Comparison of ENCODE assay signal across 36 mouse cellular contexts in genomic region chr17:26834966-26835755, GRCm38 (mm10). TPM values are rescaled to one million over a fixed set of nuclear protein-coding genes. Genes with fewer than 3 reads are reported as not detected.
DNase-seq lines count a peak whose midpoint lies in the region; ATAC-seq and TF ChIP-seq lines count a peak whose summit lies in the region.
"Had no signal": no experiment of that assay in that cellular context is flagged by ENCODE, and none has a peak within 500 bp of the region (broad histone marks: within the 10 kb centered on the region; RNA-seq: fewer than 3 reads in every experiment).

No protein-coding gene starts in this region.

- no peak overlapping the region for H3K4me3 ChIP-seq in heart, embryonic 12.5 days
- no peak overlapping the region for H3K4me3 ChIP-seq in heart, postnatal 0 days (ENCODE audit: low read depth, low read length)
- no peak overlapping the region for H3K4me3 ChIP-seq in gastrocnemius, adult 2 months
- H3K4me3 ChIP-seq: embryonic facial prominence, embryonic 13.5 days; erythroblast, embryonic 14.5 days; limb, embryonic 10.5 days; liver, embryonic 15.5 days; lung, embryonic 15.5 days; megakaryocyte, embryonic 14.5 days; myocyte; neural tube, embryonic 13.5 days had no signal

- peak overlapping the region; percentile 43; the same call in 1 of the 2 replicates for H3K27ac ChIP-seq in heart, embryonic 12.5 days (ENCODE audit: poor library complexity, severe bottlenecking)
- H3K27ac ChIP-seq in heart, postnatal 0 days (ENCODE audit: low read depth), result peak overlapping the region; percentile 94
- H3K27ac ChIP-seq in gastrocnemius, adult 2 months, result no peak overlapping the region
- H3K27ac ChIP-seq: embryonic facial prominence, embryonic 13.5 days; hindbrain, embryonic 14.5 days; limb, embryonic 10.5 days; liver, embryonic 15.5 days; lung, embryonic 15.5 days; neural tube, embryonic 13.5 days had no signal

- no peak for TF ChIP-seq CTCF in heart, postnatal 0 days (IDR thresholded peaks at IDR 0.05; ENCODE audit: low read depth)
- TF ChIP-seq CTCF in gastrocnemius, adult 2 months (IDR thresholded peaks at IDR 0.05), result no peak

- H3K36me3 ChIP-seq in heart, embryonic 12.5 days, result peaks cover 59% of the 10 kb centered on the region
- peaks cover 35% of the 10 kb centered on the region; the same call in 1 of the 2 replicates for H3K36me3 ChIP-seq in heart, postnatal 0 days (replicated peaks; ENCODE audit: control insufficient read depth, insufficient read depth, low read length)
- H3K36me3 ChIP-seq: embryonic facial prominence, embryonic 13.5 days; limb, embryonic 10.5 days; liver, embryonic 15.5 days; lung, embryonic 15.5 days; neural tube, embryonic 13.5 days had no signal

- H3K9me3 ChIP-seq in heart, embryonic 12.5 days (replicated peaks), result peaks cover 7% of the 10 kb centered on the region
- 0 out of 2 replicates have a peak, but pooled peaks cover 3% of the 10 kb centered on the region for H3K9me3 ChIP-seq in heart, postnatal 0 days (replicated peaks; ENCODE audit: control insufficient read depth, low read length)
- H3K9me3 ChIP-seq: limb, embryonic 10.5 days; liver, embryonic 15.5 days; lung, embryonic 15.5 days; neural tube, embryonic 13.5 days had no signal

- ATAC-seq in heart, embryonic 12.5 days (ENCODE audit: insufficient number of reproducible peaks, low FRiP score), result no peak
- no peak for ATAC-seq in heart, postnatal 0 days (ENCODE audit: insufficient read depth, low read depth)
- ATAC-seq: CD4-positive, CD25-positive, alpha-beta regulatory T cell, adult 4 months; forebrain, embryonic 14.5 days; inflammation-experienced regulatory T-cells, adult 6 months; midbrain, embryonic 16.5 days; Patski had no signal

- intact Hi-C loops in heart, postnatal 25 days (cut with DNase I), result loop anchor here (5.0 kb wide), 1 partner anchor 38 kb away; no protein-coding TSS in a partner anchor
- intact Hi-C loops in gastrocnemius, adult 2 months (cut with DNase I), result no loop called here

- peaks cover 50% of the 10 kb centered on the region for H3K27me3 ChIP-seq in heart, embryonic 12.5 days (replicated peaks)
- peaks cover 44% of the 10 kb centered on the region for H3K27me3 ChIP-seq in heart, postnatal 0 days (ENCODE audit: control insufficient read depth, insufficient read depth, low read length)

- DNase-seq in adrenal gland, postnatal 10 days, result peak; percentile 28
- no peak for DNase-seq in adrenal gland, adult 18-20 months (ENCODE audit: low spot score in 2 of 2)
- no peak for DNase-seq in heart, postnatal 25 days (ENCODE audit: low spot score)
- peak; percentile 57 for DNase-seq in adipocyte (ENCODE audit: low spot score)
- no peak for DNase-seq in heart, postnatal 0 days (ENCODE audit: low spot score)
- no peak for DNase-seq in gastrocnemius, adult 2 months
- DNase-seq: cerebellum, adult 2 months; cerebellum, postnatal 25 days; gastrocnemius, postnatal 14 days; kidney, adult 9 months; kidney, postnatal 14 days; liver; lung, postnatal 36 days; retina, postnatal 1 day; right cerebral cortex, postnatal 25 days; spleen, adult 18-20 months had no signal

- H3K4me2 ChIP-seq in heart, embryonic 12.5 days, result peak overlapping the region; percentile 82
- no peak overlapping the region; the same call in 1 of the 2 replicates for H3K4me2 ChIP-seq in heart, postnatal 0 days (ENCODE audit: low read depth, low read length)
- H3K4me2 ChIP-seq: embryonic facial prominence, embryonic 13.5 days; hindbrain, embryonic 14.5 days; liver, embryonic 15.5 days; lung, embryonic 15.5 days; neural tube, embryonic 13.5 days had no signal

- WGBS in heart, embryonic 12.5 days, result 56% methylated on average over 9 of the region's 9 CpGs
- 51% methylated on average over 9 of the region's 9 CpGs for WGBS in heart, postnatal 0 days

- H3K9ac ChIP-seq in heart, embryonic 12.5 days, result no peak overlapping the region; the same call in 1 of the 2 replicates
- no peak overlapping the region; the same call in 1 of the 2 replicates for H3K9ac ChIP-seq in heart, postnatal 0 days (replicated peaks; ENCODE audit: low read depth, low read length)
- H3K9ac ChIP-seq: embryonic facial prominence, embryonic 13.5 days; hindbrain, embryonic 14.5 days; liver, embryonic 15.5 days; lung, embryonic 15.5 days; neural tube, embryonic 13.5 days had no signal

- TF ChIP-seq EP300 in heart, postnatal 0 days (IDR thresholded peaks at IDR 0.05; ENCODE audit: low read depth), result no peak

- peaks cover 9% of the 10 kb centered on the region; the same call in 1 of the 2 replicates for H3K4me1 ChIP-seq in heart, embryonic 12.5 days (replicated peaks)
- peaks cover 8% of the 10 kb centered on the region; the same call in 1 of the 2 replicates for H3K4me1 ChIP-seq in heart, postnatal 0 days (ENCODE audit: control insufficient read depth, insufficient read depth)

RNA-seq across cellular contexts. Expression of gene Nkx2-5, which starts 9.6 kb away (rescaled TPM):
- total RNA-seq in adrenal gland, postnatal 10 days (2021), result not detected
- total RNA-seq in adrenal gland, adult 18-20 months (2021), result not detected
- 200 and 212 TPM in 2 replicates for polyA plus RNA-seq in heart, embryonic 12.5 days (2016; fragmentation: Nextera tagmentation; extraction: Ambion mirVana)
- total RNA-seq in heart, postnatal 25 days (2021), result 10 to 100 TPM; 79.5 to 91.8 TPM
- 284 and 346 TPM in 2 replicates for total RNA-seq in heart, postnatal 0 days (2014; rRNA removed; ENCODE audit: low replicate concordance)
- polyA plus RNA-seq in heart, postnatal 0 days (2015; fragmentation: Nextera tagmentation; extraction: Ambion mirVana), result 139 and 155 TPM in 2 replicates
- total RNA-seq in gastrocnemius, adult 2 months (2021), result not detected
- total RNA-seq: gastrocnemius, postnatal 14 days; layer of hippocampus, adult 18-20 months; layer of hippocampus, postnatal 14 days; left cerebral cortex, adult 8-10 months had no signal
- polyA plus RNA-seq: CD4-positive, CD25-positive, alpha-beta regulatory T cell, adult 4 months; cerebellum, adult 2 months; erythroblast, embryonic 14.5 days; forebrain, embryonic 14.5 days; frontal cortex, adult 2 months; hindbrain, embryonic 14.5 days; inflammation-experienced regulatory T-cells, adult 6 months; midbrain, embryonic 16.5 days; Patski; thymus, postnatal 0 days had no signal

RNA-seq across cellular contexts. Expression of gene Bnip1, which starts 54.3 kb away (rescaled TPM):
- total RNA-seq in adrenal gland, postnatal 10 days (2021), result 10 to 100 TPM; 26.8 to 34.3 TPM
- 10 to 100 TPM; 20.2 to 23.7 TPM for total RNA-seq in adrenal gland, adult 18-20 months (2021)
- 51.1 and 51.9 TPM in 2 replicates for polyA plus RNA-seq in heart, embryonic 12.5 days (2016; fragmentation: Nextera tagmentation; extraction: Ambion mirVana)
- 10 to 100 TPM; 26.3 to 28.3 TPM for total RNA-seq in heart, postnatal 25 days (2021)
- 45.6 and 58.6 TPM in 2 replicates for total RNA-seq in heart, postnatal 0 days (2014; rRNA removed; ENCODE audit: low replicate concordance)
- polyA plus RNA-seq in heart, postnatal 0 days (2015; fragmentation: Nextera tagmentation; extraction: Ambion mirVana), result 50.5 and 50.9 TPM in 2 replicates
- total RNA-seq in gastrocnemius, adult 2 months (2021), result 10 to 100 TPM; 27.3 to 30.3 TPM

Comparison
In these comparisons a context has a peak if more than half of its experiments do, and no peak if none do; other contexts are left out.
1. DNase-seq: peak in adrenal gland, postnatal 10 days (single experiment) and adipocyte (single experiment); none in adrenal gland, adult 18-20 months (0 of 2), heart, postnatal 25 days (single experiment), heart, postnatal 0 days (single experiment) and gastrocnemius, adult 2 months (single experiment).
2. RNA of gene Nkx2-5, which starts 9.6 kb away (total RNA-seq): 284 to 346 TPM in heart, postnatal 0 days and 79.5 to 91.8 TPM in heart, postnatal 25 days; not detected in adrenal gland, postnatal 10 days, not detected in adrenal gland, adult 18-20 months and not detected in gastrocnemius, adult 2 months; every median in the first group is over 10 times any median in the second.